Mouse (Mus musculus) liver, embryonic 15.5 days (tissue): ENCODE measurements around the gene Lgmn. TPM values are rescaled to one million over a fixed set of nuclear protein-coding genes. Genes with fewer than 3 reads are reported as not detected.

ENCODE experiments used
- ATAC-seq: fragments of 200-750 bp; cut with Nextera tagmentation; 2 replicates; pipeline ENCODE4 v1.8.0; 2017; ENCODE audit warnings: moderate number of reproducible peaks, mild to moderate bottlenecking, moderate library complexity; ENCODE audit not compliant: insufficient read depth
- H3K27ac ChIP-seq: fragments of 300-500 bp; sonication (generic); replicated peaks from 2 replicates; pipeline ENCODE4 v1.5.1; 2015; ENCODE audit warnings: mild to moderate bottlenecking, inconsistent platforms
- H3K27me3 ChIP-seq: fragments of 300-500 bp; sonication (generic); 2 replicates; pipeline ENCODE4 v1.6.1; 2015; ENCODE audit warnings: mild to moderate bottlenecking, inconsistent platforms
- H3K36me3 ChIP-seq: fragments of 300-500 bp; sonication (generic); replicated peaks from 2 replicates; pipeline ENCODE4 v1.6.1; 2015; ENCODE audit warnings: moderate library complexity, mild to moderate bottlenecking, inconsistent platforms
- H3K4me1 ChIP-seq: fragments of 300-500 bp; sonication (generic); replicated peaks from 2 replicates; pipeline ENCODE4 v1.6.1; 2015; ENCODE audit warnings: inconsistent platforms
- H3K4me2 ChIP-seq: fragments of 300-500 bp; sonication (generic); 2 replicates; pipeline ENCODE4 v1.6.1; 2015; ENCODE audit warnings: moderate library complexity, mild to moderate bottlenecking, inconsistent platforms
- H3K4me3 ChIP-seq: fragments of 300-500 bp; sonication (generic); replicated peaks from 2 replicates; pipeline ENCODE4 v1.5.1; 2015; ENCODE audit warnings: mild to moderate bottlenecking, inconsistent platforms
- H3K9ac ChIP-seq: fragments of 300-500 bp; sonication (generic); 2 replicates; pipeline ENCODE4 v1.6.1; 2015; ENCODE audit warnings: moderate library complexity, mild to moderate bottlenecking, inconsistent platforms
- H3K9me3 ChIP-seq: fragments of 300-500 bp; sonication (generic); replicated peaks from 2 replicates; pipeline ENCODE4 v1.6.1; 2016; ENCODE audit warnings: inconsistent platforms
- WGBS: fragments of 180-500 bp; shearing (Covaris S2); methylation state at CpG from one replicate; pipeline ENCODE4 v1.1.7; 2015; ENCODE audit warnings: mixed read lengths; ENCODE audit not compliant: insufficient replicate concordance; 5-methylcytosine and 5-hydroxymethylcytosine counted together
- polyA plus RNA-seq: library from polyadenylated mRNA; unstranded; fragments of >200 nt; fragmentation: Nextera tagmentation; extraction: Ambion mirVana; gene quantifications from 2 replicates; pipeline ENCODE4 v1.2.1, GENCODE M21; 2015

The Lgmn gene
- polyA plus RNA-seq, 1 experiment from 2014 or later: 73.4 TPM

GRCm38 (mm10) chr12:102417701-102418100 lies 21.9 kb downstream of the Lgmn start:
- peaks cover 25% of the 10 kb centered on the region for H3K4me1 ChIP-seq
- no peaks in the 10 kb centered on the region for H3K36me3 ChIP-seq
- H3K27me3 ChIP-seq: no peaks in the 10 kb centered on the region
- 58% methylated on average over 6 of the region's 6 CpGs for WGBS
- H3K4me3 ChIP-seq: no peak overlapping the region
- H3K9ac ChIP-seq: no peak overlapping the region
- ATAC-seq: no peak
- no peaks in the 10 kb centered on the region for H3K9me3 ChIP-seq
- no peak overlapping the region for H3K4me2 ChIP-seq
- no peak overlapping the region for H3K27ac ChIP-seq

DNA sequence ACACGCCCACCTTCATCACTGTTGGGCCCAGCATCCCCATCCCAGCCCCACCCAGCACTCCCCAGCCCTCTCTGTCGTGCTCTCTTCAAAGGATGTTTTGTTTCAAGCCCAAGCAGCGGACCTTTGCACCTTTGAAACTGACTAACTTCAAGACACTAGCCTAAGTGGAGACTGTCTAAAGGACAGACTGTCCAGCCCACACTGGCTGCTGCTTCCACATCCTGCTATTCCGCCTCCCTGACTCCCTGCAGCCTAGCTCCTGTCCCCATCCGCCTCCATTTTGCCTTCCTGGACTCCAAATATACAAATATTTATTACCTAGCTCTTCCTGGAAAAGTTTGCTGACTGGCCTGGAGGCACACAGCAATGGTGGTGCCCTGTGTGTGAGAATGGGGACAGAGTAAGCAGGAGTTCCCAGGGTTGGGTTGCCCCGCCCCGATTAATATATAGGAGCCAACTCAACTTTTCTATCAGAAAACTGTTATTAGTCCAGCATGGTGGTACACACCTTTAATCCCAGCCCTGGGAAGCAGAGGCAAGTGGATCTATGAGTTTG lies 22.6 kb downstream of the Lgmn start:
- Histone ChIP-seq H3K4me2 (no peak overlapping the region), H3K4me1 (peaks cover 25% of the 10 kb centered on the region), H3K4me3 (no peak overlapping the region), H3K27ac (no peak overlapping the region), H3K9me3 (no peaks in the 10 kb centered on the region), H3K27me3 (no peaks in the 10 kb centered on the region), H3K9ac (no peak overlapping the region), H3K36me3 (no peaks in the 10 kb centered on the region)
- 65% methylated on average over 7 of the region's 7 CpGs for WGBS
- ATAC-seq: no peak

- no peak overlapping the region for H3K4me3 ChIP-seq
- 0 out of 2 replicates have a peak, but pooled peaks have one; percentile 27 for ATAC-seq
- no peaks in the 10 kb centered on the region for H3K36me3 ChIP-seq
- no peaks in the 10 kb centered on the region for H3K27me3 ChIP-seq
- H3K9ac ChIP-seq: no peak overlapping the region
- H3K27ac ChIP-seq: no peak overlapping the region
- H3K9me3 ChIP-seq: no peaks in the 10 kb centered on the region
- 47% methylated on average over 7 of the region's 7 CpGs for WGBS
- no peak overlapping the region for H3K4me2 ChIP-seq
- peaks cover 20% of the 10 kb centered on the region for H3K4me1 ChIP-seq
These were observed 23.2 kb downstream of the Lgmn start for GRCm38 (mm10) chr12:102416391-102416837.

- Histone ChIP-seq H3K9ac (no peak overlapping the region), H3K4me1 (peaks cover 7% of the 10 kb centered on the region), H3K4me3 (no peak overlapping the region), H3K9me3 (no peaks in the 10 kb centered on the region), H3K27me3 (no peaks in the 10 kb centered on the region), H3K27ac (no peak overlapping the region), H3K36me3 (no peaks in the 10 kb centered on the region), H3K4me2 (no peak overlapping the region)
- 65% methylated on average over 6 of the region's 6 CpGs for WGBS
- ATAC-seq: no peak
These were observed 24.9 kb downstream of the Lgmn start for GRCm38 (mm10) chr12:102414686-102415085.

DNA sequence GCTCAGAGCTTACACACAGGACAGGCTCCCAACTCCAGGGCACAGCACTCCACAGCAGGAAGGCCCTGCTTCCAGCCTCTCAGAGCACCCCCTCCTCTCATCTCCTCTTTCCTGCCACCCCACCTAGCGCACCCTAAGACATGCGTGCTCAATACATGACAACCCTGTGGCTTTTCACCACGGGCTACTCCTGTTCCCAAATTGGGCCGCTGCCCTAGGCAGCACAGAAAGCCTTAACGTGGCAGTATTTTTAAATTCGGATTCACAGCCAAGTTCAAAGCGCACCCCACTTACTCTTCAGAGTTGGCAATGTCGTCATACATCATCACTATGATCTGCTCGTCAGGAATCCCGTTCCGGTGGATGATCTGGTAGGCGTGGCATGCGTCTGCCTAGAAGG lies 26.4 kb downstream of the Lgmn start:
- no peaks in the 10 kb centered on the region for H3K9me3 ChIP-seq
- H3K4me3 ChIP-seq: no peak overlapping the region
- 80% methylated on average over 13 of the region's 13 CpGs for WGBS
- no peak overlapping the region for H3K4me2 ChIP-seq
- H3K27me3 ChIP-seq: no peaks in the 10 kb centered on the region
- no peaks in the 10 kb centered on the region for H3K4me1 ChIP-seq
- no peak overlapping the region for H3K9ac ChIP-seq
- no peak for ATAC-seq
- H3K27ac ChIP-seq: no peak overlapping the region
- H3K36me3 ChIP-seq: no peaks in the 10 kb centered on the region

DNA sequence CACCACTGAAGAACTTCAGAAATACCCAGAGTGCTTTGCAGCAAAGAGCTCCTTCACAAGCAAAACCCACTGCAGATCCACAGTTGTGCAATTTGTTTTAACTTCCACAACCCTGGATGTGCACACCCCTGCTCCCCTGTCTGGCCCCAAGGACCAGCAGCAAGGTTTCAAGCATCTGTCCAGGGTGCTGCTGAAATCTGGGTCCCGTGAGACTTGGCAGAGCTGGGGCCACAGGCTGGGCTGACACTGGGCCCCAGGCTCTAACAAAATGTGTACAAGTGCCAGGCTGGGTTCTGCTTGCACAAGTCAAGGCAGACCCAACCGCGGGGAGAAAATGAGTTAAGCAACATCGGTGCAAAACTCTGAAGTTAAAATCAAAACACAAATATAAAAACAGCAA lies 41.0 kb downstream of the Lgmn start:
- Histone ChIP-seq H3K36me3 (no peaks in the 10 kb centered on the region), H3K27ac (no peak overlapping the region), H3K9ac (no peak overlapping the region), H3K4me3 (no peak overlapping the region), H3K4me1 (no peaks in the 10 kb centered on the region), H3K27me3 (no peaks in the 10 kb centered on the region), H3K4me2 (no peak overlapping the region), H3K9me3 (no peaks in the 10 kb centered on the region)
- ATAC-seq: no peak
- WGBS: 73% methylated on average over 4 of the region's 4 CpGs

GRCm38 (mm10) chr12:102395998-102396991 lies 43.3 kb downstream of the Lgmn start:
- Histone ChIP-seq H3K4me3 (no peak overlapping the region), H3K9me3 (no peaks in the 10 kb centered on the region), H3K4me2 (no peak overlapping the region), H3K9ac (no peak overlapping the region), H3K36me3 (0 out of 2 replicates have a peak, but pooled peaks cover 2% of the 10 kb centered on the region), H3K4me1 (no peaks in the 10 kb centered on the region), H3K27ac (no peak overlapping the region), H3K27me3 (no peaks in the 10 kb centered on the region)
- 56% methylated on average over 19 of the region's 19 CpGs for WGBS
- no peak for ATAC-seq

DNA sequence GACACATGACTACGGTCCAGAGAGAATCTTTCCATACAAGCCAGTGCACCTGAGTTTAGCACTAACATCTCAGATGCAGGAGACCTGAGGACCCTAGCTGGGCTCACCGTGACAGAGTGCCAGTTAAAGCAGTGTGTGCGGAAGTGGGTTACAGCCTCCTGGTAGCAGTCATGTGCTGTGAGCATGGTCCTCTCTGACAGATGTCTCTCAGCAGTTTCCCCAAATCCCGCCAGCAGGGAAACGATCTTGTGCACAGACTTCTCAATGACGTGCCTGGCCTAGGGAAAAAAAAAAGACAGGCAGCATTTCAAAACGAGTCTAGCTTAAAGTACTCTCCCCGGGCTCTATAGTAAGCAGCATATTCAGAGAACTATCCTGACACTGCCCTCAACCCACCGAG lies 44.1 kb downstream of the Lgmn start:
- H3K27me3 ChIP-seq: no peaks in the 10 kb centered on the region
- peaks cover 7% of the 10 kb centered on the region; the same call in 1 of the 2 replicates for H3K36me3 ChIP-seq
- no peak overlapping the region for H3K27ac ChIP-seq
- H3K4me3 ChIP-seq: no peak overlapping the region
- H3K4me2 ChIP-seq: no peak overlapping the region
- no peak for ATAC-seq
- H3K9ac ChIP-seq: no peak overlapping the region
- no peaks in the 10 kb centered on the region for H3K9me3 ChIP-seq
- H3K4me1 ChIP-seq: no peaks in the 10 kb centered on the region
- 56% methylated on average over 9 of the region's 9 CpGs for WGBS

GRCm38 (mm10) chr12:102394496-102394895 lies 45.1 kb downstream of the Lgmn start:
- H3K27me3 ChIP-seq: no peaks in the 10 kb centered on the region
- peaks cover 16% of the 10 kb centered on the region; the same call in 1 of the 2 replicates for H3K36me3 ChIP-seq
- no peak overlapping the region for H3K27ac ChIP-seq
- no peak for ATAC-seq
- H3K4me2 ChIP-seq: no peak overlapping the region
- 73% methylated on average over 7 of the region's 7 CpGs for WGBS
- no peaks in the 10 kb centered on the region for H3K4me1 ChIP-seq
- H3K4me3 ChIP-seq: no peak overlapping the region
- no peak overlapping the region for H3K9ac ChIP-seq
- no peaks in the 10 kb centered on the region for H3K9me3 ChIP-seq

DNA sequence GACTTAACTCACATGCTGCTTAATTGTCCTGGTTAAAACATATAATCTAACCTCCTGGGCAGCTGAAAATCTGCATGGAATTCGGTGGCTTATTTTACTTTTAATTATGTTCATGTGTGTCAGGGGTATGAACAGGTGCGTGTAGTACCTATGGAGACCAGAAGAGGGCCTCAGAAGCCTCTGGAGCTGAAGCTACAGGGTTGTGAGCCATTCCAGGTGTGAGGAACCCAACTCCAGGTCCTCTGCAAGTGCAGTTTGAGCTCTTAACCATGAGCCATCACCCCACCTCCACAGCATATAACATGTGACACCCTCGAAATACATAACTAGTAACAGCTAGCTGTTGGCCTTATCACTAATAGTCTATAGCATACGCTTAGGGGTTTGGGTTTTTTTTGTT lies 47.6 kb downstream of the Lgmn start:
- H3K4me2 ChIP-seq: no peak overlapping the region
- 60% methylated on average over 4 of the region's 4 CpGs for WGBS
- no peak overlapping the region for H3K27ac ChIP-seq
- no peaks in the 10 kb centered on the region for H3K4me1 ChIP-seq
- no peaks in the 10 kb centered on the region for H3K27me3 ChIP-seq
- no peak for ATAC-seq
- peaks cover 37% of the 10 kb centered on the region for H3K36me3 ChIP-seq
- no peak overlapping the region for H3K4me3 ChIP-seq
- no peaks in the 10 kb centered on the region for H3K9me3 ChIP-seq
- H3K9ac ChIP-seq: no peak overlapping the region

DNA sequence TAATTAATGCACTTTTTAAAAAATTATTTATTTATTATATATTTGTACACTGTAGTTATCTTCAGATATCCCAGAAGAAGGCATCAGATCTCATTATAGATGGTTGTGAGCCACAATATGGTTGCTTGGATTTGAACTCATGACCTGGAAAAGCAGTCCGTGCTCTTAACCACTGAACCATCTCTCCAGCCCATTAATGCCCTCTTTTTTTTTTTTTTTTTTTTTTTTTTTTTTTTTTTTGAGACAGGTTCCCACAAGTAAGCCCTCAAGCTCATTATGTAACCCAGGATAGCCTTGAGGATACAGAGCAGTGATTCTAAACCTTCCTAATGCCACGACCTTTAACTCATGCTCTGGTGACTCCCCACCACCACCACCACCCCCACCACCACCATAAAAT lies 48.5 kb downstream of the Lgmn start:
- no peaks in the 10 kb centered on the region for H3K27me3 ChIP-seq
- 49% methylated on average over 2 of the region's 2 CpGs for WGBS
- no peak overlapping the region for H3K4me2 ChIP-seq
- H3K36me3 ChIP-seq: peaks cover 43% of the 10 kb centered on the region
- no peak overlapping the region for H3K9ac ChIP-seq
- H3K4me3 ChIP-seq: no peak overlapping the region
- no peak for ATAC-seq
- H3K9me3 ChIP-seq: no peaks in the 10 kb centered on the region
- H3K27ac ChIP-seq: no peak overlapping the region
- no peaks in the 10 kb centered on the region for H3K4me1 ChIP-seq
